Mouse (Mus musculus) stomach, embryonic 14.5 days (tissue): ENCODE data around the gene Neurod6. TPM values are rescaled to one million over a fixed set of nuclear protein-coding genes. Genes with fewer than 3 reads are reported as not detected.

ENCODE experiments used
- polyA plus RNA-seq: library from polyadenylated mRNA; unstranded; fragments of >200 nt; fragmentation: Nextera tagmentation; extraction: Ambion mirVana; gene quantifications from 2 replicates; pipeline ENCODE4 v1.2.1, GENCODE M21; 2014

The Neurod6 gene
- polyA plus RNA-seq, 1 experiment from 2014 or later: not detected

Other genes with a start within 250 kb of the Neurod6 start
- 13.3 and 13.8 TPM in 2 replicates for gene Adcyap1r1, start 229.3 kb downstream of the Neurod6 start, polyA plus RNA-seq
- gene Itprid1, start 155.6 kb upstream of the Neurod6 start, polyA plus RNA-seq: 0.09 and 0.36 TPM in 2 replicates